Mouse (Mus musculus) cerebellum, postnatal 25 days (tissue): ENCODE data around the gene Stx16.
A peak's percentile ranks its signal among the peaks of the same experiment; 100 is the strongest.

Experiments
- DNase-seq, 2 experiments: peaks; one replicate each; pipeline ENCODE4 v3.0.0; 2021; ENCODE audit warnings: mixed read lengths in 2 of 2

Stx16 gene

DNA sequence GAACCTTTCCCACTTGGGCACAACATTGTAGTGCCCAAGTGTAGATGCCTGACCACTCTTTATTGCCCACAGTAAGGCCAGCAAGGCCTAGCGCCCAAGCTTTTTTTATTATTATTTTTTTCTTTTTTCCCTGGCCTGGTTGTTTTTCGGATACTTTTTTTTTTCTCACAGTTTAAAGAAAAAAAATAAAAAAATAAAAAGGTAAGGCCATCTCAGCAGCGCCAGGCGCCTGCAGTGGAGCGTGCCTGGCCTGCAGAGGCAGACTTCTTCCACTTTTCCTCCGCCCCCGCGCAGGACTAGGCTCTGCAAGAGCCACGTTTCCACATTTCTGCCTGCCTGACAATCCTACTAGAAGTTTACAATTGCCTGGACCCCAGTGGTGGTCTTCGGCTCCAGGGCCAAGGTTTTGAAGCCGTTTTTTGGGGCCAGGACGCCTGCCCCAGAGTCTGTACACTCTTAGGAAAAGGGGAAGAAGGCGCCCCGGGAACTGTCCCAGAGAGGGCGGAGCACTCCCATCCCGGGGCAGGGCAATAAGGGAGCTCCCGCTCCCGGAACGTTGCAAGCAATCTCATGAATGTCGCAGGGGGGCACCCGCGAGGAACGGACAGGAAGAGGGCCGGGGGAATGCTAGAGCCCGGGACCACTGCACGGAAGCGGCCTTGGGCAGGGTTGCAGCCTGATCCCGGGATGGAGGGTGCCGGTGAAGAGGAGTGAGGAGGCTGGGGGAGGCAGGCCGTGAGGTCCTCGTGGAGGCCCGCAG is at the start of gene Stx16:
TSS of gene Stx16 (plus strand) at position 636 of the 760 bp plus-strand sequence.
- DNase-seq: peak; percentile 94 to 96

DNA sequence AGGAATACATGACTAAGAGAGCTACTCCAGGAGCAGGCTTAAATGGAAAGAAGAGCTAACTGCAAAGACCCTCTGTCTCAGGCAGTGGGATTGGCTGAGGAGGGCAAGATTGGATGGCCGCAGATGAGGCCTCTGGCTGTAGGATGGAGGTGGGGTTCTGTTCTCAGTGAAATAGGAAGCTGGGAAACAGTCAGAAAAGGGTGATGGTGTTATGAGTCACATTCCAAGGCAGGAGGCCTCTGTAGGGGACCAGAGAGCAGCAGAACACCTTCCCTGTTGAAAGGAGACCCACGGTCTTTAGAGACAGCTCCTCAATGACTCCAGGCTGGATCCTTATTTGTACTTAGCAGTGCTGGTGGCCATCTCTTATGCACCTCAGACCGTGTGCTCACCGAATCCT is 49.7 kb upstream of the Stx16 start:
- no peak for DNase-seq

- no peak for DNase-seq
Observed at GRCm38 (mm10) chr2:174033257-174033800, 42.8 kb upstream of the Stx16 start.

- no peak for DNase-seq
Observed at GRCm38 (mm10) chr2:174047656-174048055, 28.5 kb upstream of the Stx16 start.

DNA sequence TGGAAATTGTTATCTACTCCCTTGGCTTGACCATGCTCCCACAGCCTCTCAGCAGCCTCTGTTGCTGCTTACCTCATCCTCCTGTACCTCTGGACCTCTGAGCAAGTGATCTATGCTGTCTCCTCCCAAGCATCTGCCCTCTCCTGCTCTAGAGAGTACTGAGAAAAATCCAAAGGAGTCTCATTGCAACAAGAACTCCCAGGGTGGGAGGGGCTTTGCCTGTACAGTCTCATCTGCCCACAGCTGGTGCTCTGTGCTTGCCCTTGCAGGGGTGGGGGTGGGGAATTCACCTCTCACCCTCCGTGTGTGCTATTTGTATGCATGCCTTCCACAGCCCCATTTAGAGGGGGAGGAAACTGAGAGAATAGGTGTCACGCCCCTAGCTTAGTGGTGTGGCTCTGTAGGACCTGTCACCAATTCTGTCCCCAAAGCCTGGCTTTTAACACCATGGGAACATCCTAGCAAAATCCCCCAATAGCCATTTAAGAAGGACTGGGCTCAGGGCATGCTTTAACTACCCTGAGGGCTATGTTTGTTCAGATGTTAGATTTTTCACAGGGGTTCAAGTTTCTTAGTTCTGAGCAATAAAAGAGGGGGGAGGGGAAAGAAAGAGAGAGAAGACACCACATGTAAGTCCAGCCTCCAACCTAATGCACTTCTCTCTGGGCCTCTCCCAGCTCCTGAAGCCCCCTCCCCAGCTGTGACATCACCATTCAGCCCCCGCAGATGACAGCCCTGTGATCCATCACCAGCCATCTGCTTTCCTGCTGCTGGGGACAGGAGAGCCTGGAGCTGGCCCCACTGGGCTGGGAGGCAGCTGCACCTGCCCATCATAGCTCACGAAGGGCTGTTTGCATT is 26.4 kb upstream of the Stx16 start:
- DNase-seq: no peak

- no peak for DNase-seq
Observed at GRCm38 (mm10) chr2:174050339-174050685, 25.8 kb upstream of the Stx16 start.

- DNase-seq: no peak
Observed at GRCm38 (mm10) chr2:174051081-174051481, 25.0 kb upstream of the Stx16 start.

- no peak for DNase-seq
Observed at GRCm38 (mm10) chr2:174054496-174054895, 21.6 kb upstream of the Stx16 start.

DNA sequence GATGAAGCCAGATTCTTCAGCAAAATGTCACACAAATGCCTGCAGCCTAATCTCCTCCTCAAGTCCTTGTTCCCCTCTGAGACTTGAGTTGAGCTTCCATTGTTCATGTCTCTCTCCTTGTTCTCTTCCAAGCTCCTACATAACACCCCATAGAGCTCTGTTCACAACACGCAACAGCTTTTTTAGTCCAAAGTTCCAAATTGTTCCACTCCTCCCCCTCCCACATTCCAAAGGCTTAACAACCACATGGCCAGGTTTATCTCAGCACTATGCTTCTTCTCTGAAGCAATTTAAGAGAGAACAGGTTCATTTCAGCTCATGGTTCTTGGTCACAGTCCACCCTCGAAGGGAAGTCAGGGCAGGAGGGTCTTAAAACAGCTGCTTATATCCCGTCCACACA is 18.4 kb upstream of the Stx16 start:
- no peak for DNase-seq

GRCm38 (mm10) chr2:174058316-174058939 is 17.7 kb upstream of the Stx16 start:
- DNase-seq: no peak

DNA sequence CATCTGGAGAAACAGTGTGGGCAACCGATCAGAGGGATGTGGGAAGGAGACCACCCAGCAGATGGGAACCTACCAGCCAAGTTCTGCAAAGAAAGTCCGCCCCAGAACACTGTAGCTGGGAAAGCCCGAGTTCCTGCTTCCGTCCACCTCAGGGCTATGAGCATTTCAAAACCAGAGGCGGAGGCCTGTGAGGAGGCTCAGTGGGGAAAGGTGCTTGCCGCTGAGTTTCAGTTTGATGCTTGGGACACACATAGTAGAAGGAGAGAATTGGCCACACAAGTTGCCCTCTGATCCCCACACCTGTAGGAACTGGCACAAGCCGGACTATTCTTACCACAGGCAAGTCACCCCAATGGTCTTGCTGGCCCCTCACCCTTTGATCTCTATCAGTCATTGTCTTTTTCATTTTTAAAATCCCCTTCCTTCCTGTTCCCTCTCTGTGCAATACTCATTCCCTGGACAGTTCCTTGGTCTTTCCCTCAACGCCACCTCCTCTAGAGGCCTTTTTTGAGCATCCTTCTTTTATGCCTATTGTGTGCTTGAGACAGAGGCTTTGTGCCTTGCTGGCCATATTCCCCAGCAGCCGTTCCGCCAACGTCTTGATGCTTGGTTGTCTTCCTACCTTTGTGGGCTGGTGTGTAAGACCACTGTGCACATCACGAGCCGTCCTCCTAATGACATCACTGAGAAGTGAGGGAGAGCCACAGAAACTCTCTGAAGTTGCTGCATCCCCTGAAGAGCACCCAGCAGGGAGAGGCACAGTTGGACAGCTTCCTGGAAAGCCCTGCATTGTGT is 16.3 kb upstream of the Stx16 start:
- DNase-seq: no peak

DNA sequence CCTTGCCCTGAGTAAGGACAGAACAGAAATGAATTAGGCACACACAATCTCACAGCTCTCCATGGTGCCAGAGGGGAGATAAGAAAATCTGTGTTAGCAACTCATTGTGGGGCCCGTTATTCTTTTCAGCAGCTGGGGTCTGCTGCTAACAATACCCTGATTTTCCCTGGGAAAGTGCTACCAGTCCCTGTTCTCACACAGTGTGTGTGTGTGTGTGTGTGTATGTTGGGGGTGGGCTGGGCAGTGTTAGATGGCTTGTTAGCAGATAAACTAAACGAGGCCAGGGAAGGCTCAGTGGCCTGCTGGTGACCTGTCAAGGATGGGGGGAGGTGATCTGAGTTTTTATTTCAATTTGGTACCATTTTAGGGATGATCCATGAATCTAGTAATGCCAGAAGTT is 14.9 kb upstream of the Stx16 start:
- no peak for DNase-seq

DNA sequence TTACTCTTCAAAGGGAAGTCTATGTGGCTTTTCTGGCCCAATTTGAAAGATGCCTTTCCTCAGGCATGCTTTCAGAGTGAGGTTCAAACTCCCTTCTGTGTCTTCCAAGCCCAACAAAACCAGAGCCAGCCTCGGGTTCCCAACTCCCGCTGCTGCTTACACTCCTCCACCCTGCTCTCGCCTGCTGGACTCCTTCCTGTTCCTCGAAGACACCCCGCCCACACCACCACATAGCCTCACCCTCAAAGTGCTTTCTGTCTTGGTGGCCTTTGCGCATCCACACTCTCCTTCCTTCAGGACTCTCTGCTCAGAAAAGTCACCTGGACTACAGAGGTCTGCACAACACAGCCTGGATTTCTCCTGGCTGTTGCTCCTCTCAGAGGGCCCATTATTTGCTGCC is 13.0 kb upstream of the Stx16 start:
- DNase-seq: no peak

- DNase-seq: no peak
Observed at GRCm38 (mm10) chr2:174063527-174064211, 12.4 kb upstream of the Stx16 start.

- DNase-seq: no peak
Observed at GRCm38 (mm10) chr2:174067793-174068419, 8.2 kb upstream of the Stx16 start.

GRCm38 (mm10) chr2:174069532-174070049 is 6.5 kb upstream of the Stx16 start:
- DNase-seq: no peak

DNA sequence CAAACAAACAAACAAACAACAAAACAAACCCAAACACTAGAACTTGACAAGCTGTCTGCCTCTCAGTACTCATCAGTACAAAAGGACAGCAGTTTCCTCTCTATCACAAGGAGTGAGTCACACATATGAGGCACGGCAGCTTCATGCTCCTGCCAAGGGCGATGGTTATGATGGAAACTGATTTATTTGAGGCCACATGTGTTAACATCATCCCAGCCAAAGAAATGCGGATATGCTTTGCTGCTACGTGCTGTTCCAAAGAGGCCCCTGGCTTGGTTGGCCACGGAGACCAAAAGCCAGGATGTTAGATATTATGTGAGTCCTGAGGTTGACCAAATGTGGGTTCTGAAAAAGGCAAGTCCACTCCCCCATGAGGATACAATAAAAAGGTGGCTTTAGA is 4.7 kb upstream of the Stx16 start:
- DNase-seq: no peak

GRCm38 (mm10) chr2:174073156-174073790 is 2.8 kb upstream of the Stx16 start:
- no peak for DNase-seq

GRCm38 (mm10) chr2:174074621-174075020 is 1.5 kb upstream of the Stx16 start:
- peak in 1 of 2 experiments; percentile 9 for DNase-seq

DNA sequence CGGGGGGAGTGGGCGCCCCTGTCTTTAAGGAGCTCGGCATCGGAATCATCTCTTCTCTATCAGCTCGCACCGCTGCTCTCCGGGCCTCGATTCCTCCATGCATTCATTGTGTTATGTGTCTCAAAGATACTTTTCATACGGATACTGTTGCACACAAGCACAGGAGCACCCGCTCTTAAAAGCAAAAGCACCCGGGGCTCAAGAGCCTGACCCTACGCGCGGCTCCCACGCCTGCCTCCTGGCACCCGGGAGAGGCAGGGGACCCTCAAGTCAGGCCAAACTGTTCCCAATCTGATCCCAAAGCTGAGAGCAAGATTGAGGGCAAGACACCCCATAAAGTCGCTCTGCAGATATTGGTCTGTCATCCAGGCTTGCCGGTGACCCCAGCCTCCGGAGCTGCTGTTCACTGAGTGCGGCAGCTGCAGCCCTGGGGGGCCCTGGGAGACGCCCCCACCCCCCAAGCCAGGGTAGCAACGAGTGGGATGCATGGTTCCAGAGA is 987 bp upstream of the Stx16 start:
- peak; percentile 35 to 46 for DNase-seq
